Mouse (Mus musculus) B cell, adult 62 days (primary cell): ENCODE results near the gene Krtap11-1. TPM values are rescaled to one million over a fixed set of nuclear protein-coding genes. Genes with fewer than 3 reads are reported as not detected.

Source experiments
- total RNA-seq: library from RNA; stranded (reverse); gene quantifications from 4 replicates; pipeline ENCODE4 v1.2.4, GENCODE M21; 2023

Krtap11-1 gene
- not detected in 4 replicates for total RNA-seq

DNA sequence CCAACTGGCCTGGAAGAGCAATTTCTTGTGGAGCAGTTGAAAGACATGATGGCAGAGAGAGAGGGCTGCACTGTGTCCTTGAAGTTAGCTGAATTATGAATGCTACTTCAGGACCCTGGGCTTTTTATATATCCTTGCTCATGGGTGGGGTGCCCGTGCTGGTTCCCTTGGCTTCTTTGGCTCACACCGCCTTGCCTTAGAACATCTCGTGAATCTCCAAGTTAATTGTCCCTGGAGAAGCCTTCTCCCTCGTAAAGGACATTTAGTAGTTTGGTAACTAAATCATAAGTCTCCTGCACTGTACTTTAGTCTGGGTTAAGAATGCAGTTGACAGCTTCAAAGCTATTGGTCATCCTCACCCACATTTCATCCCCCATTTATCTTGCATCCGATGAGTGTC is at the start of gene Krtap11-1:
Gene Krtap11-1 (minus strand): TSS at position 101 of the 400 bp plus-strand sequence.

Other genes with a start within 250 kb of the Krtap11-1 start
- gene Krtap21-1, start 167.3 kb downstream of the Krtap11-1 start, total RNA-seq: not detected in 4 replicates
- not detected in 4 replicates for gene Krtap6-2, start 151.1 kb downstream of the Krtap11-1 start, total RNA-seq
- not detected in 4 replicates for gene Krtap8-1, start 83.2 kb downstream of the Krtap11-1 start, total RNA-seq
- gene Krtap7-1, start 62.9 kb downstream of the Krtap11-1 start, total RNA-seq: not detected in 4 replicates